Mouse (Mus musculus): ENCODE results near the gene Gpr83.
A peak's percentile ranks its signal among the peaks of the same experiment; 100 is the strongest.

GRCm38 (mm10) chr9:14846428-14846827, 13.6 kb upstream of the Gpr83 start:
- TF ChIP-seq CTCF (IDR thresholded peaks at IDR 0.05; ENCODE audit: low read depth), result peak; percentile 46
- no peak for TF ChIP-seq EP300 (IDR thresholded peaks at IDR 0.05; ENCODE audit: low read depth)

All from heart, postnatal 0 days (tissue).